Mouse (Mus musculus): ENCODE results near the gene Bach1.

The Bach1 gene

DNA sequence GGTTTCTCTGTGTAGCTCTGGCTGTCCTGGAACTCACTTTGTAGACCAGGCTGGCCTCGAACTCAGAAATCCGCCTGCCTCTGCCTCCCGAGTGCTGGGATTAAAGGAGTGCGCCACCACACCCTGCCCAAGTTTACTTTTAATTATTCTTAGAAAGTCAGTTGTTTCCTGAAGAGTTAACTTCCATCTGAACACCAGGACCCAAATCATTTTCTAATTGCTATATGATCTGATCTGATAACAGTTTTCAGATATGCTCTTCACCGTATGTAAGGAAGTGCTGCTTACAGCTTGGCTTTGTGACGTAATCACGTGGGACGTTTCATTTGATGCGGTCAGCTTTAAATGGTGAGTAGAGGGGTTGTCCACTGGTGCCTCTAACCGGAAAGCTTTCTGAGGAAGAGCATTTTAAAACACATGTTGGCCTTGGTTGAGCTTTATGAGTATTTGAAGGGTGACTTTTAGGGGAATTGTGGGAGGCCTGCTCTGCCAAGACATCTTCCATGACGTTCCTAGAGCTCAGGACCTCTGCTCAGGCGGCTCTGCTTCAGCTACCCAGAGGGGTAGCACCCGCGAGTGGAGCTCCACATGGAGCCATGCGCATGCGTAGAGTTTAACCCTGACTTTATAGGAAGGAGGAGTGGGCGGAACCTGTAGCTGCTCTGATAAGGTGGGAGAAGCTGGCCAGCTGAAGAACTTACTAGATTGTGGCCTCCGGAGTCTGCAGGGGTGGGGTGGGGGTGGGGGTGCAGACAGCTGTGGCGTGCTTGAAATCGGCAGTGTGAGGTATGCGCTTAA is 39.3 kb downstream of the Bach1 start:
- DNase-seq (ENCODE audit: low read depth) = no peak

DNA sequence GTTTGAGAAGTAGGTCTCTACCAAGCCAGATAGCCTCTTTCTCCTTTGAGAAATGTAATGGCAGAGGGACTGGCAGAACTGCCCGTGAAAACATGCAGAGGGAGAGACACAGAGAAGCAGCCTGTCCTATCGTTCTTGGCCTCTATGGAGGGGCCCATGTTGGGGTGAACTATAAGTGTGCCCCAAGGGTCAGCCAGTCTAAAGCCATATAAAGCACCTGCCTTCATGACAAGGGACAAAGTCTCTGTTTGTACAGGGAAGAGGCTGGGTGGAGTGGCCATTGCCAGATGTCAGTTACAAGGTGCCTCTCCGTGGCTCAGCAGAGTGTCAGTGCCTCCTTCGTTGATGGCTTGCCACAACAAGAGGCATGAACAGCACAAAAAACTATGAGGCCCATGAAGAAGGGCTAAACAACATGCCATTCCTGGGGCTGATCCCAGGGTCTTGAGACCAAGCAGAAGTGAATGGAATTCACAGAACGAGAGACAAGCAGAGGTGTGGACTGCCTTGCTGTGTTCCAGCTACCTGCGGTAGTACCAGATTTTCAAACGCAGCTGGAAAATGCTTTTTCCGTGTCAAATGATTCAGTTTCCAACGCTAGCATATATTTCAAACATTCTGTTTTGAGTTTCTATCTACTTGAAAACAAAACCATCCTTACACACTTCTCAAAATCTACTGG is 42.4 kb downstream of the Bach1 start:
- DNase-seq (ENCODE audit: low read depth) = no peak

- no peak for DNase-seq (ENCODE audit: low read depth)
These were observed 44.9 kb downstream of the Bach1 start for GRCm38 (mm10) chr16:87743661-87744060.

DNA sequence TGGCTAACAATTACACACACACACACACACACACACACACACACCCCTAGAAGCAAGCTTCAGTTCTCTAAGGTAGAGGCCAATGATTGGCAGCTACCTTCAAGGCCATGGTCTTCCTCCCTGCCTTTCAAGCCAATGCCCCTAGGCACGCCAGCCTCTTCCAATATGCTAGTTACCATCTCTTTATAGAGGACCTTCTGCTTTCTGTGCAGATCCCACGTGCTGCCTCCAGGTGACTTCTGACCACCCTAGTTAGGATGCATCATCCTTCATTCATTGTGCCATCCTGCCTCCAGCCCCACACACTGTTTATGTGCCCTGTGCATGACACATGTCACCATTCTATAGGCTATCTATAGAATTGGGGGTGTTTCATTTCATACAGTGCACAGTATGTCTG is 45.6 kb downstream of the Bach1 start:
- DNase-seq (ENCODE audit: low read depth) = no peak

DNA sequence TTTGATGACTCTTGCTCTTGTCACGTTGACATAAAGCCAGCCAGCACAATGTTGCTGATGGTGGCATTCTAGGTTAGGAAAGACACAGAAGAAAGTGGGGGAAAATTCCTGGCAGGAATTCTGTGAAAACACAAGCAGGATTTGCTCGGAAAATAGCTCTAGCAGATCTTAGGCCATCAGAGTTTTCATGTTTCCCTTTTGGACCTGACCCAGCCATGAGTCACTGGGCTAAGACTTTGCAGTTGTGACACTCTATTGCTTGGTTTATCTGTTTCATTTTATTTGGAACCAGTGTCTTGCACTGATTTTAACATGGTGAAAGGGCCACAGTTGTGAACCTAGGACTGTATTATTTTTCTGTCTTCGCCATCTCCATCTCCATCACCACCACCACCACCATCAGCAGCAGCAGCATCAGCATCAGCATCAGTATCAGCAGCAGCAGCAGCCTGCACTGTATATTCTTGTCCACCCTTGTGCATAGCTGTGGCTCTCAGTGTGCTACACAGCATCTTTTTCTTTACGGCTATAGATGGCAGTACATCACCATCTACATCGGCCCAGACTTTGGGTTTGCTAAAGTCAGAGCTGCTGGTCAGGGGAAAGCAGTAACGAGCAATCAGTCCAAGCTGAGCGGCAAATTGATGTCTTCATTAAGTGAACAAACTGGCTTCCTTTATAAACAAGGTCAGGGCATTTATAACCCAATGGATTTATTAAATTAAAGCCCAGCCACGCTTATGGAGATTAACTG is 46.6 kb downstream of the Bach1 start:
- DNase-seq (ENCODE audit: low read depth) = no peak

- peak; percentile 91 for DNase-seq (ENCODE audit: low read depth)
These were observed 48.0 kb downstream of the Bach1 start for GRCm38 (mm10) chr16:87746728-87747127.

GRCm38 (mm10) chr16:87751243-87751642 is 52.5 kb downstream of the Bach1 start:
- peak; percentile 49 for DNase-seq (ENCODE audit: low read depth)

GRCm38 (mm10) chr16:87752482-87752881 is 53.7 kb downstream of the Bach1 start:
- no peak for DNase-seq (ENCODE audit: low read depth)

GRCm38 (mm10) chr16:87754858-87755257 is 56.1 kb downstream of the Bach1 start:
- DNase-seq (ENCODE audit: low read depth) = peak; percentile 88

- DNase-seq (ENCODE audit: low read depth) = no peak
These were observed 57.2 kb downstream of the Bach1 start for GRCm38 (mm10) chr16:87755915-87756314.

- no peak for DNase-seq (ENCODE audit: low read depth)
These were observed 59.3 kb downstream of the Bach1 start for GRCm38 (mm10) chr16:87758016-87758415.

GRCm38 (mm10) chr16:87764668-87765109 is 65.9 kb downstream of the Bach1 start:
- DNase-seq (ENCODE audit: low read depth) = peak; percentile 59

GRCm38 (mm10) chr16:87765984-87766383 is 67.2 kb downstream of the Bach1 start:
- peak; percentile 15 for DNase-seq (ENCODE audit: low read depth)

GRCm38 (mm10) chr16:87770576-87770975 is 71.8 kb downstream of the Bach1 start:
- DNase-seq (ENCODE audit: low read depth) = no peak

GRCm38 (mm10) chr16:87771926-87772325 is 73.2 kb downstream of the Bach1 start:
- DNase-seq (ENCODE audit: low read depth) = no peak

- DNase-seq (ENCODE audit: low read depth) = peak; percentile 45
These were observed 75.7 kb downstream of the Bach1 start for GRCm38 (mm10) chr16:87774398-87774797.

GRCm38 (mm10) chr16:87777373-87777772 is 78.6 kb downstream of the Bach1 start:
- DNase-seq (ENCODE audit: low read depth) = peak; percentile 52

GRCm38 (mm10) chr16:87781637-87782036 is 82.9 kb downstream of the Bach1 start:
- DNase-seq (ENCODE audit: low read depth) = no peak

Measured in naive thymus-derived CD4-positive, alpha-beta T cell, adult 2 months (primary cell).